Mouse (Mus musculus): Measurements from ENCODE around the gene Ncoa3.
"Not testable (repeated sequence)": the region's sequence is repeated elsewhere in the genome, so short reads cannot be mapped to it uniquely, and the experiment has no call there.

Gene Ncoa3

DNA sequence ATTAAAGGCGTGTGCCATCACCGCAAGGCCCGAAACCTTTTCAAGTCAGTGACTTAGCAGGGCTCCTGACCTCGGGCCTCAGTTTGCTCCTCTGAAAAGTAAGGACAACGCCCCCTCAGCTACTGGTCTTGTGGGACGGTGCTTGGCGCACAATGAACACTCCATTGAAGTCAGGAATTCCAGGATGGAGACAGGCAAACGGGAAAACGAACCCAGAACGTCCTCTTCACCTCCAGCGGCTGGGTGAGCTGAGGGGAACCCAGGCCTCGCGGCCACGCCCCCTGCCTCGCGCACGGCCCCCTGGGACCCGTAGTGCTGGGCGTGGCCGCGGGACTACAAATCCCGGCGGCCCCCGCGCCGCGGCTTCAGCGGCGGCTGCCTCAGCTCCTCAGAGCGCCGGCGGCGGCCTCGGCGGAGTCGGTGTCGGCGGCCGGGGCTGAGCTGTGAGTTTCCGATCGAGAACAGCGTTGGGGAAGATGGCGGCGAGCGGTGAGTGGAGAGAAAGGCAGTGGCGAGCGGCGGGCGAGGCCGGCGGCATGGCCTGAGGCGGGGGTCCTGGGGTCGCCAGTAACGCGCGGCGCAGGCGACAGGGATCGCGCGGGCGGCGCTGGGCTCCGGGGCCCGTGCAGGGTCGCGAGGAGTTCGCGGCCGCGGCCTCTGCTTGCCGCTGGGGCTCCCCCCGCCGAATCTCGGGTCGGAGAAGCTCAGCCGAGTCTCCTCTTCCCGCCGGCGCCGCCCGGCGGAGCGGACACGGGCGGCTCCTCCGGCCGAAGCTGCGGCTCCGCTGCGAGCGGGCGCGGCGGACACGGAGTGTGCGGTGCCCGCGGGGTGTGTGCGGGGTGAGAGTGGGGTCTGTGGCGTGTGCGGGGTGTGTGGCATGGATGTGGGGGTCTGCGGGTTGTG is at the start of gene Ncoa3:
TSS of gene Ncoa3 (plus strand) at position 367 of the 903 bp plus-strand sequence.
- DNase-seq = peak; percentile 96 to 97

- no peak for DNase-seq
These were observed 49.3 kb upstream of the Ncoa3 start for GRCm38 (mm10) chr2:165943113-165943512.

DNA sequence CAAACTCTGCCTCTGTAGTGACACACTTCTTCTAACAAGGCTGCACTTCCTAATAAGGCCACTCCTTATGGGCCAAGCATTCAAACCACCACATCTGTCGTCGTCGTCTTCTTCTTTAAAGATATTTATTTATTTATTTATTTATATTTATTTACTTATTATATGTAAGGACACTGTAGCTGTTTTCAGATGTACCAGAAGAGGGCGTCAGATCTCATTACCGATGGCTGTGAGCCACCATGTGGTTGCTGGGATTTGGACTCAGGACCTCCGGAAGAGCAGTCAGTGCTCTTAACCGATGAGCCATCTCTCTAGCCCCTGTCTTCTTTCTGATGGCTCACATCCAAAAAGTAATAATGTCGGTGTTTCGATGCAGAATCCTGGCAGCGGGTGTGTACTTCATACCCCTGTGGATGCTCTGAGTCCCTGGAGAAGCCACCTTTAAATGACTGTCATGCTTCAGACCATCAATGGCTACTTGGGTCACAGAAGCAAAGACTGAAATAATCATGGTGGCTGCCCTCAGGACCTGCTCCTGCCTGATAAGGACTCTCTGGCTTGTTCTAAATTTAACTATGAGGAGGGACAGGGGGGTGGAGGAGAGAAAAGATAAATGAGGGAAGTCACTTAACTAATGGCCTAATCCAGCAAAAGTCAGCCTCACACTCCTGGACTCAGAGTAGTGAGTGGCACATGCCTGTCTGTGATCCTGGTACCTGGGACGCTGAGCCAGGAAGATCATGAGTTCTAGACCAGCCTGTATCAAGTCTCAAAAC is 47.7 kb upstream of the Ncoa3 start:
- DNase-seq = no peak

GRCm38 (mm10) chr2:165946046-165946564 is 46.3 kb upstream of the Ncoa3 start:
- DNase-seq = no peak

DNA sequence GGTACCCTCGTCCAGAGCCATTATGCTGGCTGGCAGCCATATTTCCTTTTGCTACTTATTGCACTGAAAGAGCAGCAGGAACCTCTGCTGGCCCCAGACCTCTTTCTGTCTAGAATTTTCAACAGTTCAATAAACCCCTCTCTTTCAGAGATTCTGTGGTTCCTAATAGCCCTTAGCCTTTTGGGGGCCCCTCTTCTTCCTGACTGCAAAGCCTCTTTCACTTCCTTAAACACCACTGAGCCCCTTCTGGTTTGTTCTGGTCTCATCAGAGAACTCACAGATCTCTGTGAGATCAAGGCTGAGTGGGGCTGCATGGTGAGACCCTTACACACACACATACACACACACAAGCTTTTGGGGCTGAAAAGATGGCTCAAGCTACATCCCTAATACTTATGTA is 44.4 kb upstream of the Ncoa3 start:
- no peak for DNase-seq

DNA sequence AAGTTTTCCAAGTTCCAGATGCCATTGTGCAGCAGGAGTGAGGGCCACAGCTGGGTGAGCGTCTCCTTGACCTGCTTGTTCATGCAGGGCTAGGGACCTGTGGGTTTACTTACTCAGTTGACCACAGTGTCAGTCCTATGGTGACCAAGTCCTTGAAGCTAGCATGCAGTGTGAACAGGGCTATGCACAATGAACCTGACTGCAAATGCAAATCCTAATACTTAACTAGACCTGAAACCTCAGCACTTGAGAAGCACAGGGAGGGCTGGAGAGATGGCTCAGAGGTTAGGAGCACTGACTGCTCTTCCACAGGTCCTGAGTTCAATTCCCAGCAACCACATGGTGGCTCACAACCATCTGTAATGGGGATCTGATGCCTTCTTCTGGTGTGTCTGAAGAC is 43.7 kb upstream of the Ncoa3 start:
- DNase-seq = not testable (repeated sequence)

DNA sequence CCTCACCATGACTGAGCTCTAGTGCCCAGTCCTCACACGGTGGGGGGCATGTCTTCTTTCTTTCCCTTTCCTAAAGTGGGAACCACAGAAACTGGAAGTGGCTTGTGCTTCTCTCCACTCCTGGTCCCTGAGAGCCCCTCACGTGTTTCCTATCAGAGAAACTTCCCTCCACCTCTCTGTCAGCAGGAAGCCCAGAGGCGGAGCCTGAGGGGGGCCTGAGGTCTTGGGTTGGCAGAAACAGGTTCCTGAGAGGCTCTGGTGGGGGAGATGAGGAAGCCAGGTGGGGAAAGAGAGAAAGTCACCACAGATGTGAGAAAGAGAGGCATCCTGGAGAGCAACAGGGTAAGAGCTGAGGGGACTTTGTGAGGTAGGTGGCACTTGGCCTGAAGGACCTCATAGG is 42.7 kb upstream of the Ncoa3 start:
- DNase-seq = no peak

- peak in 1 of 2 experiments; percentile 15 for DNase-seq
These were observed 40.9 kb upstream of the Ncoa3 start for GRCm38 (mm10) chr2:165951432-165952068.

GRCm38 (mm10) chr2:165954872-165955271 is 37.6 kb upstream of the Ncoa3 start:
- no peak for DNase-seq

DNA sequence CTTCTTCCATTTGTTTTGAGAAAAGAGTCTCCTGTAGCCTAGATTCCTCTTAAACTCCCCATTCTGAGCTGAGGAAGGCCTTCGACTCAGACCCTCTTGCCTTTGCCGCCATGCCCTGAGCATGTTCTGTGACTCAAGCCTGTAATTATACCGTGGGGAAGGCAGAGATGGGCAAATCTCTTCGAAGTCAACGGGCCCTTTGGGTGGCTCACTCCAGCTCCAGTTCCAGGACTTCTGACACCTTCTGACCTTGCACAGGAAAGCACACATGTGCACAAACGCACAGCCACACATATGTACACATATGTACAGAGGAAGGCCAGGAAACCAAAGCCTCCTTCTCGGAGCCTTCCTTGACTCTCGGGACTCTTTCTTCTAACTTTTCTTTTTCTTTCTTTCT is 37.0 kb upstream of the Ncoa3 start:
- DNase-seq = no peak

GRCm38 (mm10) chr2:165956096-165956740 is 36.2 kb upstream of the Ncoa3 start:
- DNase-seq = no peak

GRCm38 (mm10) chr2:165957257-165957828 is 35.1 kb upstream of the Ncoa3 start:
- DNase-seq = no peak

- DNase-seq = no peak
These were observed 33.9 kb upstream of the Ncoa3 start for GRCm38 (mm10) chr2:165958556-165958955.

GRCm38 (mm10) chr2:165960695-165961094 is 31.7 kb upstream of the Ncoa3 start:
- DNase-seq = no peak

- DNase-seq = no peak
These were observed 29.6 kb upstream of the Ncoa3 start for GRCm38 (mm10) chr2:165962824-165963223.

DNA sequence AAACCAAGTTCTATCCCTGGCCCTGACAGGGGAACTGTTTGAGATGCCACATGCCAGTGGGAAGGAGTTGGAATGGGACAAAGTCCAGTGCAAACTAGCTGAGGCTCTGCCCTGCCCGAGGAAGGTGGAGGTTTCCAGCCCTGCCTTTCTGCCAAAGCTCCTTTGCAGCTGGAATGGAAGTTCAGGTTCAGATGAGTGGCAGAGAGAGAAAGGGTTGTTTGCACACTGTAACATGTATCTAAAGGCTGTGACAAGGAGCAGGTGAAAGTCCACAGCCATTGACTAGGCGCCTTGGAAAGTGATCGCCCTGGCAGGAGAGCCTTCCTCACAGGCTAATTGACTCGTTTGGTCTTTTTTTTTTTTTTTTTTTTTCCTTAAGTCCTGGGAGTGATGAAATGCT is 28.3 kb upstream of the Ncoa3 start:
- DNase-seq = no peak

DNA sequence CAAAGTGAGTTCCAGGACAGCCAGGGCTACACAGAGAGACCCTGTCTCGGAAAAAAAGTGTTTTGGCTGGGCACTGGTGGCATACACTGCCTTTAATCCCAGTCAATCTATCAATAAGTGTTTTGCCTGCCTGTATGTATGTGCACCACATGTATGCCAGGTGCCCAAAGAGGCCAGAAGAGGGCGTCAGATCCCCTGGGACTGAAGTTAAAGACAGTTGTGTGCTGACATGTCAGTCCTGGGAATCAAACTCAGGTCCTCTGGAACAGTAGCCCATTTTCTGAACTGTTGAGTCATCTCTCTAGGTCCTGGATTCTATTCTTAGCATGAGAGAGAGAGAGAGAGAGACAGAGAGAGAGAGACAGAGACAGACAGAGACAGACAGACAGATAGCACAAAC is 25.4 kb upstream of the Ncoa3 start:
- no peak for DNase-seq

GRCm38 (mm10) chr2:165967823-165968555 is 24.4 kb upstream of the Ncoa3 start:
- no peak for DNase-seq

DNA sequence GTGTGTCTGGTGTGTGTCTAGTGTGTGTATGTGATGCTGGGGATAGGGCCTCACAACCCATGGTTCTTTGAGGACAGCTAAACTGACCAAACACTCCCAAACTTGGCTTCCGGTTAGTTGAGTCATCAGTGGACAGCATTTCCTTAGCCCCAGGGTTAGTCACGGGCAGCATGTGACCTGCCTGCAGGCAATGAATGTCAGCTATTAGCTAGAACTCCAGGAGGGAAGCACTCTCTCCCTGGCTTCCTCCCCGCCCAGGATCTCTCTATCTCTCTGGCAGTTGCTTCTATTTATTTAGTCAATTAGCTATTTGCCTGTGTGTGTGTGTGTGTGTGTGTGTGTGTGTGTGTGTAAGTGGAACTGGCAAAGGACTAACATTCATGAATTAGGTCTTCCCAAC is 23.6 kb upstream of the Ncoa3 start:
- no peak for DNase-seq

- no peak for DNase-seq
These were observed 23.0 kb upstream of the Ncoa3 start for GRCm38 (mm10) chr2:165969391-165969790.

DNA sequence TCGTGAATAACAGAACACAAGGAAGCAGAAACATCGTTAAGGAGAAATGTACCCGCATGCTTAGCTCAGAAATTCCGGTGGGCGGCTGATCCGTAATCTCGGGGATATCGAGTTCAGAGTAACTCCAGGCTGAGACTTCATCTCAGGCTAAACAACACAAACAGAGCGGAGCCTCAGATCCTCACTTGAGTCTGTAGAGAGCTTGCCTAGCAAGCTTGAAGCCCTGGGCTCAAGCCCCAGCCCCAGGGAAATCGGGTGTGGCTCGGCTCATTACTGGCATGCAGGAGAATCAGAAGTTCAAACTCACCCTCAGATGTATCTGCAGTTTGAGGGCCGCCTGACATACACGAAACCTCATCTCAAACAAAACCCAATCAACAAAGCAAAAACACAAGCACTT is 22.5 kb upstream of the Ncoa3 start:
- no peak for DNase-seq

GRCm38 (mm10) chr2:165970767-165971166 is 21.7 kb upstream of the Ncoa3 start:
- DNase-seq = no peak
